Mouse (Mus musculus) granulocyte monocyte progenitor cell, adult 5-6 weeks (primary cell): ENCODE results near the gene Trpc1. TPM values are rescaled to one million over a fixed set of nuclear protein-coding genes. Genes with fewer than 3 reads are reported as not detected.

Experiments
- total RNA-seq, 2 experiments: library from RNA; stranded (forward) in 1 of 2; stranded (reverse) in 1 of 2; fragments of 200-712, 200-1000 nt in 1 of 2; fragments of >200 nt in 1 of 2; fragmentation: Nextera tagmentation in 1 of 2; gene quantifications; 2 replicates each; pipeline ENCODE4 v1.2.3; 2014 to 2017

Gene Trpc1
- total RNA-seq, 2 experiments from 2014 or later: not detected

Other genes starting within 250 kb of the Trpc1 start
- gene U2surp, start 238.4 kb downstream of the Trpc1 start, total RNA-seq (2014; fragmentation: Nextera tagmentation): 84.3 and 94.2 TPM in 2 replicates
- 186 and 187 TPM in 2 replicates for gene U2surp, start 238.4 kb downstream of the Trpc1 start, total RNA-seq (2017)
- 0.02 and 0.04 TPM in 2 replicates for gene Paqr9, start 190.7 kb downstream of the Trpc1 start, total RNA-seq (2014; fragmentation: Nextera tagmentation)
- under 0.01 and 0.09 TPM in 2 replicates for gene Paqr9, start 190.7 kb downstream of the Trpc1 start, total RNA-seq (2017)
- gene Pcolce2, start 112.8 kb downstream of the Trpc1 start, total RNA-seq (2014; fragmentation: Nextera tagmentation): not detected in 2 replicates
- not detected in 2 replicates for gene Pcolce2, start 112.8 kb downstream of the Trpc1 start, total RNA-seq (2017)
- not detected in 2 replicates for gene Pls1, start 94.9 kb upstream of the Trpc1 start, total RNA-seq (2014; fragmentation: Nextera tagmentation)
- not detected in 2 replicates for gene Pls1, start 94.9 kb upstream of the Trpc1 start, total RNA-seq (2017)
- 34.6 and 39.2 TPM in 2 replicates for gene Atr, start 107.2 kb upstream of the Trpc1 start, total RNA-seq (2014; fragmentation: Nextera tagmentation)
- 48.0 and 55.6 TPM in 2 replicates for gene Atr, start 107.2 kb upstream of the Trpc1 start, total RNA-seq (2017)
- gene Xrn1, start 204.4 kb upstream of the Trpc1 start, total RNA-seq (2014; fragmentation: Nextera tagmentation): 29.8 and 41.5 TPM in 2 replicates
- gene Xrn1, start 204.4 kb upstream of the Trpc1 start, total RNA-seq (2017): 19.4 and 22.7 TPM in 2 replicates